Mouse (Mus musculus) frontal cortex, postnatal 25 days (tissue): ENCODE data around the gene Ints2.
A peak's percentile ranks its signal among the peaks of the same experiment; 100 is the strongest.

Experiments used
- DNase-seq, 2 experiments: peaks; one replicate each; pipeline ENCODE4 v3.0.0; 2022; ENCODE audit warnings: low spot score in 2 of 2

The Ints2 gene

DNA sequence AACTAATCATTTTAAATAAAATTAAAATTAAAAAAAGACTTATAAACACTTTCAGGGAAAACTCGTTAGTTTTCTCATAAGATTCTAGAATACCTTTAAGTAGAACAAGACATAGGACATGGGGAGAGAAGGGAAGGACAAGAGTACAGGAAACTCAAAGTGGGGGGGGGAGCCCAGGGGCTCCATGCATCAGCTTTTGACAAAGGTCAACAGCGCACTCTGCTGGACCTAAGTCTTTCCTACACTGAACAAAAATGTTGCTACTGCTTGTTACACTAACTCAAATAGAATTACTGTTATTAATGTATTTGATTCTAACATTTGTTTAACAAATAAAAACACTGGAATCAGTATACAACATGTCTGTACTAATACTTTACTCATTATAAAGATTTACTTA, 83.2 kb downstream of the Ints2 start:
- DNase-seq: peak; percentile 13 to 36

DNA sequence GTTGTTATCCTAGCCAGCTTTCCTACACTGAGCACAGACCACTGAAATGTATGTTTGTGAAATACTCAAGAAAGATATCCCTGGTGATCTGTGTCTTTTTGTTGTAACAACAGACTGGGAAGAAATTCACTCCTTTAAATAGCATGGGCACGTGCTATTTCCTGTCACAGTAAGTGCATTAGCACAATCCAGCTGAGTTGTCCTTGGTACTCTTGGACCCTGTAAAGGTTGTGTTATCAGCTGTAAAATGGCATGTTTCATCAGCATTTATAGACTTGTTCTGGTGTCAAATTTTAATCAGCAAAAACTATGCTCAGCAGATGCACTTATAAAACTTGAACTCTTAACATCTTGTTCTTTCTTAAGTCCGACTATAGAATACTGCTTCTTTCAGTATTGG, 86.6 kb downstream of the Ints2 start:
- DNase-seq: no peak
